ENCODE assay signal across 9 mouse cellular contexts in the genomic region with DNA sequence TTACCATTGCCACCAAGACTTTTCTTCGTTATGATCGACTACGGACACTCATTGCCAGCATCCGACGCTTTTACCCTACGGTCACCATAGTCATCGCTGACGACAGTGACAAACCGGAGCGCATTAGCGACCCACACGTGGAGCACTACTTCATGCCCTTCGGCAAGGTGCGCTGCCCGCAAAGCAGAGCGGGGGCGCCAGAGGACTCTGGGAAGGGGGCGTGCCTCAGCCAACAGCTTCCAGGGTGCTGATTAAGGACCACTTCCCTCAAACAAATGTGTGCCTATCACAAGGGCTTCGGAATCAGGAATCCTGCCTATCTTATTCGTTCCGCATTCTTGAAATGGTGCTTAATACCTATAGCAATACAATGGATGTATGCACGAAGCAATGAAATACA. TPM values are rescaled to one million over a fixed set of nuclear protein-coding genes. Genes with fewer than 3 reads are reported as not detected.
A peak's percentile ranks its signal among the peaks of the same experiment; 100 is the strongest.
DNase-seq lines count a peak whose midpoint lies in the region; ATAC-seq lines count a peak whose summit lies in the region.
"Had no signal": no experiment of that assay in that cellular context is flagged by ENCODE, and none has a peak within 500 bp of the region (broad histone marks: within the 10 kb centered on the region; RNA-seq: fewer than 3 reads in every experiment).

No protein-coding gene starts in this region.

- WGBS in embryonic facial prominence, embryonic 12.5 days = 1% methylated on average over 22 of the region's 22 CpGs
- WGBS in intestine, embryonic 15.5 days = 14% methylated on average over 22 of the region's 22 CpGs
- WGBS in midbrain, embryonic 16.5 days = 7% methylated on average over 22 of the region's 22 CpGs

- no peak overlapping the region for H3K9ac ChIP-seq in embryonic facial prominence, embryonic 12.5 days
- H3K9ac ChIP-seq in intestine, embryonic 15.5 days = 0 out of 2 replicates have a peak overlapping the region, but pooled peaks have one; percentile 17
- no peak overlapping the region for H3K9ac ChIP-seq in midbrain, embryonic 16.5 days (ENCODE audit: low read depth, low read length)

- H3K4me1 ChIP-seq in embryonic facial prominence, embryonic 12.5 days = peaks cover 14% of the 10 kb centered on the region
- H3K4me1 ChIP-seq in intestine, embryonic 15.5 days (replicated peaks) = peaks cover 25% of the 10 kb centered on the region
- H3K4me1 ChIP-seq in midbrain, embryonic 16.5 days (ENCODE audit: control insufficient read depth, insufficient read depth, low read length) = peaks cover 21% of the 10 kb centered on the region

- DNase-seq in kidney, postnatal 4 days = peak; percentile 56 to 65
- no peak for DNase-seq in kidney, adult 18-20 months
- peak; percentile 24 for DNase-seq in NIH3T3 (ENCODE audit: low read depth)

- H3K27ac ChIP-seq in embryonic facial prominence, embryonic 12.5 days = no peak overlapping the region
- no peak overlapping the region for H3K27ac ChIP-seq in intestine, embryonic 15.5 days
- no peak overlapping the region for H3K27ac ChIP-seq in midbrain, embryonic 16.5 days (ENCODE audit: low read length)

- H3K4me3 ChIP-seq in embryonic facial prominence, embryonic 12.5 days = peak overlapping the region; percentile 38
- peak overlapping the region; percentile 38 for H3K4me3 ChIP-seq in intestine, embryonic 15.5 days (replicated peaks)
- H3K4me3 ChIP-seq in midbrain, embryonic 16.5 days (ENCODE audit: low read depth, low read length) = no peak overlapping the region

- H3K4me2 ChIP-seq in embryonic facial prominence, embryonic 12.5 days (replicated peaks) = peak overlapping the region; percentile 72
- H3K4me2 ChIP-seq in intestine, embryonic 15.5 days (replicated peaks) = peak overlapping the region; percentile 77
- peak overlapping the region; percentile 39 for H3K4me2 ChIP-seq in midbrain, embryonic 16.5 days (ENCODE audit: low read length)

- ATAC-seq in embryonic facial prominence, embryonic 12.5 days (ENCODE audit: insufficient number of reproducible peaks, insufficient read depth, low FRiP score, low TSS enrichment) = no peak
- ATAC-seq in intestine, embryonic 15.5 days = no peak
- no peak for ATAC-seq in midbrain, embryonic 16.5 days
- no peak for ATAC-seq in monocyte, adult 5-6 weeks (replicated peaks; ENCODE audit: insufficient number of reproducible peaks, low FRiP score, low TSS enrichment, poor library complexity, severe bottlenecking)
- no peak for ATAC-seq in megakaryocyte progenitor cell, adult 5-6 weeks (replicated peaks; ENCODE audit: poor library complexity)

- no peaks in the 10 kb centered on the region for H3K9me3 ChIP-seq in embryonic facial prominence, embryonic 12.5 days
- H3K9me3 ChIP-seq in intestine, embryonic 15.5 days = no peaks in the 10 kb centered on the region
- no peaks in the 10 kb centered on the region for H3K9me3 ChIP-seq in midbrain, embryonic 16.5 days (replicated peaks; ENCODE audit: control insufficient read depth, low read length, poor library complexity, severe bottlenecking)
- H3K9me3 ChIP-seq: megakaryocyte, embryonic 14.5 days had no signal

- H3K36me3 ChIP-seq in embryonic facial prominence, embryonic 12.5 days = no peaks in the 10 kb centered on the region
- no peaks in the 10 kb centered on the region; the same call in 1 of the 2 replicates for H3K36me3 ChIP-seq in intestine, embryonic 15.5 days
- H3K36me3 ChIP-seq in midbrain, embryonic 16.5 days (ENCODE audit: control insufficient read depth, insufficient read depth, low read length) = peaks cover 10% of the 10 kb centered on the region; the same call in 1 of the 2 replicates

- peaks cover 76% of the 10 kb centered on the region for H3K27me3 ChIP-seq in embryonic facial prominence, embryonic 12.5 days
- H3K27me3 ChIP-seq in intestine, embryonic 15.5 days (replicated peaks) = peaks cover 34% of the 10 kb centered on the region
- peaks cover 13% of the 10 kb centered on the region for H3K27me3 ChIP-seq in midbrain, embryonic 16.5 days (ENCODE audit: control insufficient read depth, insufficient read depth, low read depth, low read length)

RNA-seq across cellular contexts. Expression of a gene that starts 5.0 kb away (rescaled TPM):
- polyA plus RNA-seq in embryonic facial prominence, embryonic 12.5 days (2016; fragmentation: Nextera tagmentation; extraction: Ambion mirVana) = 4.6 and 6.2 TPM in 2 replicates
- polyA plus RNA-seq in intestine, embryonic 15.5 days (2015; fragmentation: Nextera tagmentation; extraction: Ambion mirVana) = 52.5 and 55.2 TPM in 2 replicates
- polyA plus RNA-seq in midbrain, embryonic 16.5 days (2015; fragmentation: Nextera tagmentation; extraction: Ambion mirVana) = 60.7 and 71.7 TPM in 2 replicates
- 166 to 275 TPM (median 211 TPM) in 3 replicates for total RNA-seq in monocyte, adult 5-6 weeks (2017)
- 212 and 219 TPM in 2 replicates for total RNA-seq in megakaryocyte progenitor cell, adult 5-6 weeks (2015)
- total RNA-seq in megakaryocyte progenitor cell, adult 5-6 weeks (2017) = 122 and 139 TPM in 2 replicates

RNA-seq across cellular contexts. Expression of a gene that starts 10.4 kb away (rescaled TPM):
- 1.9 and 3.0 TPM in 2 replicates for polyA plus RNA-seq in embryonic facial prominence, embryonic 12.5 days (2016; fragmentation: Nextera tagmentation; extraction: Ambion mirVana)
- 0.98 and 1.1 TPM in 2 replicates for polyA plus RNA-seq in intestine, embryonic 15.5 days (2015; fragmentation: Nextera tagmentation; extraction: Ambion mirVana)
- polyA plus RNA-seq in midbrain, embryonic 16.5 days (2015; fragmentation: Nextera tagmentation; extraction: Ambion mirVana) = 1.1 and 1.2 TPM in 2 replicates
- 3.2 to 4.2 TPM (median 3.5 TPM) in 3 replicates for total RNA-seq in monocyte, adult 5-6 weeks (2017)
- total RNA-seq in megakaryocyte progenitor cell, adult 5-6 weeks (2015) = not detected in 2 replicates
- total RNA-seq in megakaryocyte progenitor cell, adult 5-6 weeks (2017) = 0.84 and 0.87 TPM in 2 replicates

RNA-seq across cellular contexts. Expression of a gene that starts 19.9 kb away (rescaled TPM):
- polyA plus RNA-seq in embryonic facial prominence, embryonic 12.5 days (2016; fragmentation: Nextera tagmentation; extraction: Ambion mirVana) = 85.0 and 96.5 TPM in 2 replicates
- polyA plus RNA-seq in intestine, embryonic 15.5 days (2015; fragmentation: Nextera tagmentation; extraction: Ambion mirVana) = 46.8 and 50.4 TPM in 2 replicates
- 19.6 and 20.2 TPM in 2 replicates for polyA plus RNA-seq in midbrain, embryonic 16.5 days (2015; fragmentation: Nextera tagmentation; extraction: Ambion mirVana)
- 1.9 TPM in 1 of 3 replicates, not detected in the others for total RNA-seq in monocyte, adult 5-6 weeks (2017)
- total RNA-seq in megakaryocyte progenitor cell, adult 5-6 weeks (2015) = 1.7 and 3.1 TPM in 2 replicates
- 3.0 and 5.3 TPM in 2 replicates for total RNA-seq in megakaryocyte progenitor cell, adult 5-6 weeks (2017)

RNA-seq across cellular contexts. Expression of a gene that starts 25.5 kb away (rescaled TPM):
- 172 and 173 TPM in 2 replicates for polyA plus RNA-seq in embryonic facial prominence, embryonic 12.5 days (2016; fragmentation: Nextera tagmentation; extraction: Ambion mirVana)
- polyA plus RNA-seq in intestine, embryonic 15.5 days (2015; fragmentation: Nextera tagmentation; extraction: Ambion mirVana) = 70.6 and 75.4 TPM in 2 replicates
- polyA plus RNA-seq in midbrain, embryonic 16.5 days (2015; fragmentation: Nextera tagmentation; extraction: Ambion mirVana) = 254 and 255 TPM in 2 replicates
- total RNA-seq in monocyte, adult 5-6 weeks (2017) = 3.8 to 17.3 TPM (median 8.8 TPM) in 3 replicates
- 23.8 and 28.0 TPM in 2 replicates for total RNA-seq in megakaryocyte progenitor cell, adult 5-6 weeks (2015)
- 18.0 and 19.3 TPM in 2 replicates for total RNA-seq in megakaryocyte progenitor cell, adult 5-6 weeks (2017)

RNA-seq across cellular contexts. Expression of a gene that starts 41.4 kb away (rescaled TPM):
- 29.0 and 30.5 TPM in 2 replicates for polyA plus RNA-seq in embryonic facial prominence, embryonic 12.5 days (2016; fragmentation: Nextera tagmentation; extraction: Ambion mirVana)
- polyA plus RNA-seq in intestine, embryonic 15.5 days (2015; fragmentation: Nextera tagmentation; extraction: Ambion mirVana) = 33.7 and 35.0 TPM in 2 replicates
- 16.9 and 18.4 TPM in 2 replicates for polyA plus RNA-seq in midbrain, embryonic 16.5 days (2015; fragmentation: Nextera tagmentation; extraction: Ambion mirVana)
- total RNA-seq in monocyte, adult 5-6 weeks (2017) = 15.7 to 32.0 TPM (median 21.5 TPM) in 3 replicates
- total RNA-seq in megakaryocyte progenitor cell, adult 5-6 weeks (2015) = 9.7 and 11.2 TPM in 2 replicates
- 11.4 and 12.1 TPM in 2 replicates for total RNA-seq in megakaryocyte progenitor cell, adult 5-6 weeks (2017)
